Mouse (Mus musculus) hindbrain, postnatal 0 days (tissue): ENCODE results near the gene Trap1a. TPM values are rescaled to one million over a fixed set of nuclear protein-coding genes. Genes with fewer than 3 reads are reported as not detected.

Source experiments
- ATAC-seq: fragments of 200-750 bp; cut with Nextera tagmentation; 2 replicates; pipeline ENCODE4 v1.8.0; 2017; ENCODE audit warnings: mild to moderate bottlenecking, moderate TSS enrichment, moderate library complexity
- DNase-seq: peaks from one replicate; pipeline ENCODE4 v3.0.0-alpha.2; 2015; ENCODE audit warnings: low spot score
- H3K27ac ChIP-seq: fragments of 300-500 bp; sonication (generic); 2 replicates; pipeline ENCODE4 v1.5.1; 2014; ENCODE audit warnings: mild to moderate bottlenecking
- H3K27me3 ChIP-seq: fragments of 300-500 bp; sonication (generic); 2 replicates; pipeline ENCODE4 v1.6.1; 2014; ENCODE audit warnings: low read length, mixed read lengths; ENCODE audit not compliant: insufficient read depth
- H3K36me3 ChIP-seq: fragments of 300-500 bp; sonication (generic); 2 replicates; pipeline ENCODE4 v1.6.1; 2014; ENCODE audit warnings: low read length, mixed read lengths; ENCODE audit not compliant: insufficient read depth
- H3K4me1 ChIP-seq: fragments of 300-500 bp; sonication (generic); 2 replicates; pipeline ENCODE4 v1.6.1; 2014; ENCODE audit warnings: antibody characterized with exemption, low read length, mixed read lengths; ENCODE audit not compliant: insufficient read depth
- H3K4me2 ChIP-seq: fragments of 300-500 bp; sonication (generic); 2 replicates; pipeline ENCODE4 v1.6.1; 2014; ENCODE audit warnings: low read depth, mild to moderate bottlenecking, low read length, moderate library complexity, mixed read lengths
- H3K4me3 ChIP-seq: fragments of 300-500 bp; sonication (generic); 2 replicates; pipeline ENCODE4 v1.5.1; 2014; ENCODE audit warnings: low read length
- H3K9ac ChIP-seq: fragments of 300-500 bp; sonication (generic); replicated peaks from 2 replicates; pipeline ENCODE4 v1.6.1; 2014; ENCODE audit warnings: mild to moderate bottlenecking, low read length, moderate library complexity, mixed read lengths
- H3K9me3 ChIP-seq: fragments of 300-500 bp; sonication (generic); 2 replicates; pipeline ENCODE4 v1.6.1; 2016; ENCODE audit warnings: low read length, mixed read lengths
- CTCF ChIP-seq: IDR thresholded peaks from 2 replicates; pipeline ENCODE4 v1.5.1; 2016; ENCODE audit warnings: antibody characterized with exemption, control low read depth, low read depth
- WGBS: fragments of 180-500 bp; shearing (Covaris S2); extraction: QIAGEN DNeasy Blood & Tissue Kit; methylation state at CpG from one replicate; pipeline ENCODE4 v1.1.7; 2014; 5-methylcytosine and 5-hydroxymethylcytosine counted together
- polyA plus RNA-seq: library from polyadenylated mRNA; unstranded; fragments of >200 nt; fragmentation: Nextera tagmentation; extraction: Ambion mirVana; gene quantifications from 2 replicates; pipeline ENCODE4 v1.2.1, GENCODE M21; 2015
- total RNA-seq: library from RNA; depleted of rRNA; stranded (reverse); fragments of >200 nt; gene quantifications from 2 replicates; pipeline ENCODE4 v1.2.3, GENCODE M21; 2014

The Trap1a gene
- total and polyA plus RNA-seq, 2 experiments from 2014 or later = not detected

DNA sequence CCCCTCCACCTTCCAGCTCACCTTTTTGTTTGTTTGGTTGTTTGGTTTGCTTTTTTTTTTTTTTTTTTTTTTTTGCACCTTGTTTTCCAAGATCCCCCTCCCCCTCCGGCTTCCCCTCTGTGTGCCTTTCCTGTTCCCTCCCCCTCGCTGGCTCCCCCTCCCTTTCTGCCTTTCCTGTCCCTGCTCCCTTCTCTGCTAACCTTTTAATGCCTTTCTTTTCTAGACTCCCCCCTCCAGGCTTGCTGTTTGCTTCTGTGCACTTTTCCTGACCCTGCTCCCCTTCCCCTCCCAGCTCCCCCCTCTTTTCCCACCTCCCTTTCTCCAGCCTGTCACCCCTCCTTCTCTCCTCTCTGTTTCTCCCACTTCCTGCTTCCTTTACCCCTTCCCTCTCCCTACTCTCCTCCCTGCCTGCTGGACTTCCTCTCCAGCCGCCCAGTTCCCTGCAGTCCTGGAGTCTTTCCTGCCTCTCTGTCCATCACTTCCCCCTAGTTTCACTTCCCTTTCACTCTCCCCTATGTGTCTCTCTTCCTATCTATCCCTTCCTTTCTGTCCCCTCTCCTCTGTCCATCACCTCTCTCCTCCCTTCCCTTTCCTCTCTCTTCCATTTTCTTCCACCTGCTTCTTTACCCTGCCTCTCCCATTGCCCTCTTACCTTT lies 2.1 kb downstream of the Trap1a start:
- Histone ChIP-seq H3K9ac (no peak overlapping the region), H3K36me3 (no peaks in the 10 kb centered on the region), H3K4me1 (no peaks in the 10 kb centered on the region), H3K4me3 (no peak overlapping the region), H3K9me3 (no peaks in the 10 kb centered on the region), H3K27ac (no peak overlapping the region), H3K27me3 (no peaks in the 10 kb centered on the region), H3K4me2 (no peak overlapping the region)
- TF ChIP-seq CTCF = no peak
- ATAC-seq (no peak), DNase-seq (no peak)
- 83% methylated on average over 3 of the region's 3 CpGs for WGBS

DNA sequence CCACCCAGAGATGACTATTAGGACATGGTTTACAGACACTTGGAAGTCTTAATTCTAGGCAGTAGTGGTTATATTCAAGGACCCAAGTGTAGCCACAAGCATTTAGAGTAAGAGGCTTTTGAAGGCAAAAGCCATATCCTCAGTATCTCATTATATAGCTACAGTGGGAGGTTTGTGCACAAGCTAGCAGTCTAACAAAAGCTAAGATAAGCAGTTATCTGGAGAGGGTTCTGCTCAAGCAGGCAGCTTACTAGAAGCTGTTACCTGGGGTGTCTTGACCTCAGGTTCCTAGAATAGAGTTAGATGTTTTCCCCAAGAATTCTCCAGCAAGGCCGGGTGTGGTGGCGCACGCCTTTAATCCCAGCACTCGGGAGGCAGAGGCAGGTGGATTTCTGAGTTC lies 6.1 kb downstream of the Trap1a start:
- 92% methylated on average over 4 of the region's 4 CpGs for WGBS
- H3K36me3 ChIP-seq = no peaks in the 10 kb centered on the region
- H3K27me3 ChIP-seq = no peaks in the 10 kb centered on the region
- TF ChIP-seq CTCF = no peak
- H3K4me3 ChIP-seq = no peak overlapping the region
- H3K27ac ChIP-seq = no peak overlapping the region
- H3K9me3 ChIP-seq = no peaks in the 10 kb centered on the region
- no peak for DNase-seq
- no peak for ATAC-seq
- no peak overlapping the region for H3K9ac ChIP-seq
- H3K4me2 ChIP-seq = no peak overlapping the region
- H3K4me1 ChIP-seq = no peaks in the 10 kb centered on the region

DNA sequence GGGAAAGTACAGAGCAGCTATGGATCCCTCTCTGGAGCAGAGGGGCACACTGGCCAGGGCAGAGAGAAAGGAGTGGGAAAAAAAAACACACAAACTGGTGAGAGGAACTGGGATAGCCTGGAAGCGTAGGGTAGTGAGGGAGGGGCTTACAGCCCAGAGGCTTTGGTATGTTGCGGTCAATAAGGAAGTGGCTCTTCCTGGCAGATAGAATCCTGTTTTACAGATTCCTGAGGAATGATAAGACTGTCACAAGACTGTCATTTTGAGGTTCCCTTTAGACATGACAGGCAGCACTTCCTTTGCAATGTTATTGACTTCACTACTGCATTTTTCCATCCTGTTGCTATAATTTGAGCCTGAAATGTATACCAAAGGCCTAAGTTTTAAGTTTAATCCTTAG lies 7.7 kb downstream of the Trap1a start:
- H3K27me3 ChIP-seq = no peaks in the 10 kb centered on the region
- TF ChIP-seq CTCF = no peak
- H3K9me3 ChIP-seq = no peaks in the 10 kb centered on the region
- no peak overlapping the region for H3K4me2 ChIP-seq
- 86% methylated on average over 2 of the region's 2 CpGs for WGBS
- H3K36me3 ChIP-seq = no peaks in the 10 kb centered on the region
- H3K4me1 ChIP-seq = no peaks in the 10 kb centered on the region
- ATAC-seq (no peak), DNase-seq (no peak)
- H3K9ac ChIP-seq = no peak overlapping the region
- no peak overlapping the region for H3K27ac ChIP-seq
- no peak overlapping the region for H3K4me3 ChIP-seq

DNA sequence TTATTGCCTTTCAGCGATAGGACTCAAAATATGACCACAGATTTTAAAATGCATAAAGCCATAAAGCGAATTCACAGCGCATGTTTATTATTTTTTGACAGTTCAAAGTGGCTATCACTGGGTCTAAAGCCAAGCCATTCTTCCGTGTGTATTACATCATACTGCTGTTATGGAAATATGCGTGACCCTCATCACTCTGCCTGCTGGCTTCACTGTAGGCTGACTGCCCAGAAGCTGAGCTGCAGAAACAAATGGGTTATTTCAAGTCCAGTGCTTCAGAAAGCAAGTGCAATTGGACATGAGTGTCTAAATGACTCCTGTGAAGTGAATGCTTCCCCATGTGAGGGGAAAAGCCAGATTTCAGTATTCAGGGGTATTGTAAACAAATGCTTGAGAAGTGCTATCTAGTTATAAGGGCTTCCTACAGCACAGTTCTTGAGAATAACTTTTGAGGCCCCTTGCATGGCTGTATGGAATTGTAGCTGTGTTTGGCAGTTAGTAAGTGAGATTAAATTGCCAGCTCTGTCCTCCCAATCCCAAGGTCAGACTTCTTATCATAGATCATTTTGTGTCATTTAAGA lies 18.8 kb downstream of the Trap1a start:
- H3K4me1 ChIP-seq = no peaks in the 10 kb centered on the region
- no peak overlapping the region for H3K4me3 ChIP-seq
- 58% methylated on average over 5 of the region's 5 CpGs for WGBS
- no peak for TF ChIP-seq CTCF
- H3K27ac ChIP-seq = no peak overlapping the region
- H3K4me2 ChIP-seq = no peak overlapping the region
- H3K9ac ChIP-seq = no peak overlapping the region
- DNase-seq (peak; percentile 36), ATAC-seq (peak; percentile 70; the same call in 1 of the 2 replicates)
- H3K36me3 ChIP-seq = no peaks in the 10 kb centered on the region
- no peaks in the 10 kb centered on the region for H3K9me3 ChIP-seq
- no peaks in the 10 kb centered on the region for H3K27me3 ChIP-seq

DNA sequence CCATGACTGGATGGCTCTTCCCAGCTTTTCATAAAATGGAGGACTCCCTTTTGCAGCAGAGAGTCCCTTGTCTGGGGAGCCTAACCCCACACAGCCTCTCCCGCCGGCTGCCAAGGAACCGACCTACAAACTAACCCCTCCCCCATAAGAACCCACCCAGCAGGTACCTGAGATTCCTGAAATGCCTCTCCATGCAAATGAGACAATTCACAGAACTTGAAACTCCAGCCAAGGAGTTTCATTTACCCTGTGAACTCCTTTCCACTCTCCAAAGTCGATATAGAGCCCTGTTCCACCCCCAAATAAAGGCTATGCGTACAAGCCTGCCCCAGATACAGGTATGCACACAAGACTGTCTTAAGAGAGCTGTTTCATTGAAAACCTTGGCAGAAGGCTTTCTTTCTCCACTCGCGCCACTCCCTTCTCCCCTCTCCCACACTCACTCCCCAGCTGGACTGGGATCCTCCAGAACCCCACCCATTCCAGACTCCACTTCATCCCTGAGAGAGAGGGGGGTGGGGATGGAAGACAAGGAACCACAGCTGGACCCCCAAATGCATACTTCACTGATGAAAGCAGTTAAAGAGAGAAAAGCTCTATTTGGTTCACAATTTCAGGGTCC lies 24.3 kb downstream of the Trap1a start:
- Histone ChIP-seq H3K27ac (no peak overlapping the region), H3K9me3 (no peaks in the 10 kb centered on the region), H3K4me1 (no peaks in the 10 kb centered on the region), H3K27me3 (no peaks in the 10 kb centered on the region), H3K9ac (no peak overlapping the region), H3K4me3 (no peak overlapping the region), H3K36me3 (no peaks in the 10 kb centered on the region), H3K4me2 (no peak overlapping the region)
- DNase-seq (no peak), ATAC-seq (no peak)
- no peak for TF ChIP-seq CTCF
- 63% methylated on average over 7 of the region's 7 CpGs for WGBS

DNA sequence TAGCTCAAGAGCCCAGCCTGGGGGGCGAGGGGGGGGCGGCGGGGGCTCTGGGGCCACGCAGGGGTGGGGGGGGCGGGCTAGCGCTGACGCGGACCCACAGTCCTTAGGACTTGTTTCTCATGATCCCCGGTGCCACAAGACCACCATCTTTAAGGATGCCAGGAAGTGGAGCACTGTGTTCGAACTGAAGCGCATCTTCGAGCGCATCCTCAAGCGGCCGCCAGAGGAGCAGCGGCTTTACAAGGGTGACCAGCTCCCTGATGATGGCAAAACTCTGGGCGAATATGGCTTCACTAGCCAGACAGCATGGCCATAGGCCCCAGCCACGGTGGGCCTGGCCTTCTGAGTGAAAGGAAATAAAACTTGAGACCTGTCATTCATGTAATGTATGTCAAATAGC lies 24.9 kb downstream of the Trap1a start:
- no peak overlapping the region for H3K4me3 ChIP-seq
- no peak for TF ChIP-seq CTCF
- no peak overlapping the region for H3K4me2 ChIP-seq
- 69% methylated on average over 18 of the region's 18 CpGs for WGBS
- H3K4me1 ChIP-seq = no peaks in the 10 kb centered on the region
- H3K27me3 ChIP-seq = no peaks in the 10 kb centered on the region
- H3K9me3 ChIP-seq = no peaks in the 10 kb centered on the region
- H3K36me3 ChIP-seq = no peaks in the 10 kb centered on the region
- ATAC-seq (no peak), DNase-seq (no peak)
- H3K9ac ChIP-seq = no peak overlapping the region
- no peak overlapping the region for H3K27ac ChIP-seq

DNA sequence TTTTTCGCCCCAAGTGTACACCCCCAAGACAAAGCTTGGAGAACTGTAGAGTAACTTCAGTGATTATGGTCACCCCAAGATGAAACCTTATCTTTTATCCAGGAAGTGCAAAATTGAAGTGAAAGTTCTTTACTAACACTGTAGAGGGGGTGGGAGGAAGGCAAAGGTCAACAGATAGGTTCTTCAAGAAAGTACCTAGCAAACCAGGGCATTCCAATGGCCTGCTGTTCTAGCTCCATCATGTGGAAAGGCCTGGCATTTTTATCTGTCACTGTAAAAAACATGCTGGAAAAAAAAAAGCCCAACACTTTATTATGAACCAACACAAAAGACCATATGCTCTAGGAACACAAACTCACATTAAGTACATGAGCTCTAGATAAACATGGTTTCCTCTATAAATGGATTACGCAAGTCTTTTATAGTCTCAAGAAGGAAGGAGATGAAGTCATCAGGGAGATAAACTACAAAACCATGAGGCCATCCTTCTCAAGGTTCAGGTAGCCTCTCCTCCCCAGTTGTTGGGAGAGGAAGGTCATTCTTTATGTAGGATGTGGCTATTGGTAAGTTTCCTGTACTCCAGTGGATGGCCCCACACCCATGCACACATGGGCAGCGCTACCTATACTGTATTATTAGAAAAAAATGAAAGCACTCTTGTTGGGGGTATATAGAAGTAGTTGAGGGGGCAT lies 33.5 kb downstream of the Trap1a start:
- Histone ChIP-seq H3K36me3 (no peaks in the 10 kb centered on the region), H3K4me3 (no peak overlapping the region), H3K4me2 (no peak overlapping the region), H3K27me3 (no peaks in the 10 kb centered on the region), H3K4me1 (no peaks in the 10 kb centered on the region), H3K9ac (no peak overlapping the region), H3K27ac (no peak overlapping the region), H3K9me3 (no peaks in the 10 kb centered on the region)
- no peak for DNase-seq
- TF ChIP-seq CTCF = no peak; the same call in 1 of the 2 replicates
- ATAC-seq = no peak
- 88% methylated on average over 3 of the region's 3 CpGs for WGBS
